Mouse (Mus musculus) kidney, postnatal 4 days (tissue): ENCODE results near the gene Pard3b.

Source experiments
- DNase-seq, 2 experiments: peaks; one replicate each; pipeline ENCODE4 v3.0.0; 2021; ENCODE audit warnings: mixed read lengths in 2 of 2

The Pard3b gene

DNA sequence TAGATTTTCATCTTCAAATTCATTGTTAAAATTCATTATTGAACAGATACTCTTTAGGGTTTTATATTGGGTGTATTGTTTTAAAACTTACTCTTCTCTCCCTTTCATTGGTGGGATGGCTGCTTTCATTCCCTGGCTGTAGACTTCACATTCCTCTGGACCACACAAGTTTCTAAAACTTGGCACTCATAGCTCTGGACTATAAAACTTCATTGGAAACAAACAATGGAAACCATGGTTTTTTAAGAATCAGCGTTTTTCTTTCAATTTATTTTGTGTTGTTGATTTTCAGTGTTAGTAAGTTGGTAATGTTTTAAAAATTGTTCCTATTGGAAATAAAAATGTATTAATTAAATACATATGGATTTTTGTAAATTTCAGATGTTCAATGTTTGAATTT is 118.1 kb downstream of the Pard3b start:
- no peak for DNase-seq

DNA sequence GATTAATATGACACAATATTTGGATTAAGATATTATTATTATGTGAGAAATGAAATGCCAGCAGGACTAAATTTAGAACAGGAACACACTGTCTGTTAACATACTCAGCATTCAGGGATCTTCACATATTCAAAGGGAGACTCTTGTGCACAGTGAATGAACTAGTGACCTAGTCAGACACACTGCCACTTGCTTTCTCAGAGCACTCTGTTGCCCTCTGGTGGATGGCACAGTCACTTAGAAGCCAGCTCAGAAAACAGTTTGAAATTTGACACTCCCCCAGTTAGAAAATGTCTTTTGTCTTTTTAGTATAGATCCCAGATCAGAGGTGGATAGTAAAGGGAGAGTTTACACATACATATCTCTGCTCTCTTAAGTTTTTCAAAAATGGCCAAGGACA is 132.6 kb downstream of the Pard3b start:
- peak; percentile 80 to 87 for DNase-seq

DNA sequence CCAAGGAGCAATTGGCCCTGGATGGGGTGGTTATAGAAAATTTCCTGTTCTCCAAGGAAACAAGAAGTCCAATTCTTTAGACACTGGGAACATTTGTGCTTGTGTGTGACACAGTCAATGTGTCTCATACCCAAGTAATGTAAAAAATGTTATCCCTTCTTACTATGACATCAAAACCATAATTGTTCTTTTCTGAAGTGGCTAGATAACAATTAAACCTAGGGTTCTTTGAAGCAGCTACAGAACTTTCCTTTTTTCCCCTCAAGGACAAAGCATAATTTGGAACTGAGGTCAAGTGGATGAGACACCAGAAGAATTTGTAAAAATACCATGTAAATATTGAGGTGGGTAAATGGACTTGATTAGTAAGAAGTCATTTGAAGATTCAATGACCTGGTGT is 140.1 kb downstream of the Pard3b start:
- no peak for DNase-seq

DNA sequence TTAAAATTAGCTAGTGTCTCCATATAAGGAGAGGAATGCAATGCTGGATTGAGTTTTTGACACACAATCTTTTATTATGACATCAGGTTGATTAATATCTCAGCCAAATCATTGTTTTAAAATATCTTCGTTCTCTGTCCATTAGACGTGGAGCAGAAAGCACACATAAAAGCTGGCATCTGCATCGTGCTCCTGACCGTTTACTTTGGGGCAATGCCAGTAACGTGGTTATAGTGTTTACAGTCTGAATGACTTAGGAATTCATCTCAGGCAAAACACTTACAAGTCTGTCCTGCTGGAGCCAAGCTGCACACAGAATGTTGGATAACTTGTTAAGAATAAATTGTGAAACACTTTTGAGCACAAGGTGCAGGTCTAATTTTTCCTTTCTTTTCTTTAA is 141.3 kb downstream of the Pard3b start:
- peak; percentile 26 to 39 for DNase-seq

DNA sequence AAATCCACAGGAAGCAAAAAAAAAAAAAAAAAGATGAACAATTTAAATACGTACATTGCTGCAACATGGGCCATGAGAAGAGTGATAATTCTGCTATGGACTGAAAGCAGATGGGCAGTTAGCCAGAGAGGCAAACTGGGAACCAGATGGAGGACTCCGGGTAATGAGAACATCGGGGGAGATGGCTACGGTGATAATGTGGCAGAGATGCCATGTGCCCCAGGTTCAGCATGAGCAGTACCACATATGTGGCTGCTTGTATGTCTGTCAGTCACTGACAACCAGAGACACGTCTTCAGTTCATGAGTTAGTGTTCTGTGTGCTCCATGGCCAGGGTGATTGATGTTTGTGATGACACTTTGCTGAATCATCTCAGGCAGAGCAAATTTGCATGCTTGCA is 157.7 kb downstream of the Pard3b start:
- DNase-seq: no peak

DNA sequence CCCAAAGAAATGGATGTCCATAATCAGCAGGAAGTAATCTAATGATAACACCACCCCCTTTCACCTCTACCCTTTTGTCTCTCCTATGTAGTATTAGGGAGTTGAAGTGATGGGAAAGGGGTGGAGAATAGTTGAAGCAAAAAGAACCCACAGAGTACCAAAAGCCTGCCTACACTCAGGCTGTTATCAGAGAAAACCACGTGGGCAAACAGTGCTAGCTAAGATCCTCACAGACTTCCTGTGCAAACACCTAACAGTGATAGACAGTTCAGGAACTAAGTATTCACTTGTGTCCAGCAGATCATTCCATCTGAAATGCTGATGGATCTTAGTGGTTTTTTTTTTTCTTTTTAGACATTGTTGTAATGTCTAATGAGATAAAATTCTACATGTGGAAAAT is 181.6 kb downstream of the Pard3b start:
- no peak for DNase-seq

DNA sequence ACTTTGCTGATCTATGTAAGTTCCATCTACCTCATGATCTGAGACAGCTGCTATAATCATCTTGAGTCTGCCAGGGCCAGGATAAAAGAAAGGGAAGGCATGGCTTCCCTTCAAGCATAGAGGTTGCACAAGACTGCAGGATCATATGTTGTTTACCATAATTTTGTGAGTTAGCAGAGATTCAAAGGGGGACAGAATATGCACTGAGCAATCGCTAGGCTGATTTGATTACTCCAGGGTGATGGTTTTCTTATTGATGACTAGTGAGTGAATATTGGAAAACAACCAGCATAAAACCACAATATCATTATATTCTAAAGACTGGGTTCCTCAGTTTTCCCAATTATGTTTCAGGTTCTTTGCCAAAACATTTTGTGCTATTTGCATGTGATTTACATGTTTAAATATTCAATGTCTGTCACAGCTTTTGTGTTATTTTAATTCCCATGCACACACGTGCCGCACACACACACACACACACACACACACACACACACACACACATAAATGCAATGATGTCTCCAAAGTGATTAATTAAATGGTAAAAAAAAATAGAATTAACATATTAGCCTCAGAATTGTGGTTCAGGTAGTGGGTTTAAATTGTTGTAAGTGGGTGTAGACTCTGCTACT is 187.1 kb downstream of the Pard3b start:
- DNase-seq: no peak

DNA sequence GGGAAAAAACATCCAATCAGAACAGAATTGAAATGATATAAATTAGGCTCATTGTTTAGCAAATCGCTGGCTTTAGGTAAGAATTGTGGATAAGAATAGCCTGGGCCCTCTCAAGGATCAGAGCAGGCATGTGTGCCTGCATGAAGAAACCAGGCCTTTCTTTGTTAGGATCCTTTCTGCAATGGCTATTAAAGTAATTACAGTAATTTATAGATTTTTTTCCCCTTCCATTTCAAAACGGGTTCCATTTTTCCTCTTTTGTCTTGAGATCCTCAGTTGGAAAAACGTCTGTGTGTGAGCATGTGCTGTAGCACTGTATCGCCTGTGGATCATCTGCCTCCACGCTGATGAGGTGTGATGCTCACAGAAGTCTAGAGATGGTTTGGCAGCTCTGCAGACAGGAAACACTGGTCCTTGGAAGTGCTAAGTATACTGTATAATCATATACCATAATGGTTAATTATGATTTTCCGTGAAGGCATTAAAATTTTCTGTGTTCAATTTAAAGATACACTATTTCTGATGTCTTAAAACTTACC is 198.5 kb downstream of the Pard3b start:
- no peak for DNase-seq

DNA sequence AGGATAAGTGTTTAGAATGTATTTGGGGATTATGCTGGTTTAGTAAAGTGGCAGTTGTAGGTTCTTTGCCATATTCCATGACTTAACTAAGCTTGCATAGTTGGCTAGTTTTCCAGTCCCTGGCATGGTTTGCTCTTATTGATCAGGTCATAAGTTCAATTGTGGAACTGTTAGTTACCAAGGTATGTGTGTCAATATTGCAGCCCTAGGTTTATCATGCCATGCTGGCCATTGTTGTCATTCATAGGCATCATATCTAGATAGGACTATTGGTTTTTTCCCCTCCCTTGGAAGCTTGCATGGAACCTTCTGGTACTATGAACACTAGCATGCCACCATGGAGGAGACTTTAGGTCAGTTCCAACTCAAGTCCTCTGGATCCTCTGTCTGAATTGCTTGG is 208.0 kb downstream of the Pard3b start:
- DNase-seq: no peak

DNA sequence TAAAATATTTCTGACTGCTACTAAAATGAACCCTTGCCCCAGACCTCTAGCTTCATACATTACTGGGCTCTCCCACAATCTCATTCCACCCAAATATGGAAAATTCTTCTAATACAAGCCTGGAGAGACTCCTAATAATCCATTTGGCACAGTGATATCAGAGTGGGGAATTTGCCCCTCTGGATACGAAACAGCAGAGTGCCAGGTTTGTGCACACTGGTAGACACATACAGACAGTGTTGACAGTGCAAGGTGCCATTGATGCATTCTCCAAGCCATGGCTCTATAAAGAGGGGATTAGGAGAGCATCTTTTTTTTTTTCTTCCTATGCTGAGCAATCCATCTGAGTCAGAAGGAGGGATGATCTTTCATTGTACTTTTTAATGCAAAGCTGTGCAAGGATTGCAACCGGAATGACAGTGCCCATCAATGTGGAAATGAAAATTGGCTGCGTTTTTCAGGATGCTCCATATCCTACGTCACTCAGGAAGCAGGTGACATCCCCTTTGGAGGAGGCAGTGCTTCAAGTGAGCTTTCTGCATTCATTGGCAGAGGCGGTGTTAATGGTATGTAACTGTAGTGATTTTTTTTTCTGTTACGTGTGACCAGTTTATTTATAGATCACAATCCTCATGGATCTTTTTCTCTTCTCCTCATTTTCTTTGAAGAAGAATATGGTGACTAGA is 210.5 kb downstream of the Pard3b start:
- DNase-seq: no peak

DNA sequence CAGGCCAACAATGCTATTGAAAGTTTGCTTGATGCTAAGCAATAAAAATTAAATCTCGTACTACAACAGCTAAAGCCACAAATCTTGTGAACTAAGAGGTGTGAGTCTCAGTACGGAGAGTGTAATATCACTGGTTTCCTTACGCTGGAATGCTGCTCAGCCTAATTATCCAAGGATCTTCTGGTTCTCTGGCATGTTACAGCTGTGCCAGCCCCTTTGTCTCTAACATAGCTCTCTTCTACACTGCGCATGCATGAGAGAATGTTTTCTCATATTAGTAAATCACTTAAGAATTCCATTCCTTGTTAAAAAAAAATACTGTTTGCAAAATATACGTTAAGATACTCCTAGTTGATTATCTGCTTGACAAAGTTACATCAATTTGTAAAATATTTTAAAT is 211.8 kb downstream of the Pard3b start:
- DNase-seq: no peak

DNA sequence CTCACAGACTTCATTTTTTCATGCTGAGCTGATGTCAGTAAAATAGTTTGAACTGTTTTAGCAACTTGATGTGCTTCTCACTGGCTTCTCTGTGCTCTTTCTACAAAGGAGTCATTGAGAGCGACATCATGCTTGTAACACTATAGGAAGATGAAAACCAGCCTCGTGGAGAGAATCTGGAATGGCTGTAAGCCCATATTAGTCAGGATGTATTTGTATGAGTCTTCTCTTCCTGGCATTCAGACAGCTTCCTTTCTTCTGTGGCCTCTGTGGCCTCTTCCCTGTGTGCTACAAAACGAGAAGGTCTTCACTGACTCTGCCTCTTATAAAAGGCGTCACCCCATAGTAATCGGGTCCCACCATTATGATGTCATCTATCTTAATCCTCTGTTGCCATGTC is 212.6 kb downstream of the Pard3b start:
- no peak for DNase-seq

DNA sequence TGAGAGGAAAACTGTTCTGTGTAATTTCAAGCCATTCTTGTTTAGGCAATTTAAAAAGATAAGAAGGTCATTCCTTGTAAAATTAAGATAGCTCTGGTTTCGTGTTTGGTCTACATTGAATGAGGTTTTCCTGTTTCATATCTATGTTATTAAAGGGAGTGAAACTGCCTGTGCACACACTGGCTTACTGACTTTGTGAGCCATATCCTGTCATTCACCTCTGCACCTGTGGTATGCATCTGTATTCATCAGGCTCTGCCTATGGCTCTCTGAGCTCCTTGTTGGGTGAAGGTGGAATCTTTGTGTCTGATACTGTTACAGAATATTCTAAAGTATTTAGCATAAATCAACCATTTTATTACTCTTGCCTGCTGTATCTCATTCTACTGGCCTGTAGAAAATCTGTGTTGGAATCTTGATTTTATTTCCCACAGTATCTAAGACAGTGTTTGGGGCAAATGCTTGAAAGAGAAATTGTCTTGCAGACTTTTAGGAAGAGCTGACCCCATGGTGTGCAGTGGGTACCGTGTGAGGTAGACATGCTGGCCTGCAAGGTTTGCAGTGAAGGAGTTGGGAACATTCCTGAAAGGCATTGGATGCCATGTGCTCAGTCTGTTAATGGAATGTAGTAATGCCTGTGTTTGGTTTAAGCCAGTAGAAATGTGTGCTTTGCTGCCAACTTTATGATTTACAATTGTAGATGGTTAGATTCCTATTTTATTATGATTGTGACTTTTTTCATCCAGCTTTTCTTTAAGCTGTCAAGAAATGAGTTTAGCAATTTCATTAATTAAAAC is 228.9 kb downstream of the Pard3b start:
- DNase-seq: peak; percentile 4 to 7

DNA sequence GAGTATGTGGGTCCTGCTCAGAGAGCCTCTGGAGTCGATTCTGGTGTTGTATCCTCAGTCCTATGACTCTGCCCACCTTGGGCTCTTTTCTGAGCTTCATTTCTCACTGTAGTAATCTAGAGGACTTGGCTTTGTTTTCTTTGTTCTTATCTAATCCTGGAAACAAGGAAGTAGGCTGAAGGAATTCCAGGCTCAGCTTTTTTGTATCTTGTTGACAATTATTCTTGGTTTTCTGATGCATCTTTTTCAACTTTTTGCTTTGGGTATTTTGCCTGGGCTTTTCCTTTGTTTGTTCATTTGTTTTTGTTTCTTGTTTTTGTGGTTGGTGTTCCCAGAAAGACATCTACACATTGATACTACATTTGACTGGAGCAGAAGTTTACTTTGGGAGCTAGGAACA is 236.3 kb downstream of the Pard3b start:
- DNase-seq: no peak

DNA sequence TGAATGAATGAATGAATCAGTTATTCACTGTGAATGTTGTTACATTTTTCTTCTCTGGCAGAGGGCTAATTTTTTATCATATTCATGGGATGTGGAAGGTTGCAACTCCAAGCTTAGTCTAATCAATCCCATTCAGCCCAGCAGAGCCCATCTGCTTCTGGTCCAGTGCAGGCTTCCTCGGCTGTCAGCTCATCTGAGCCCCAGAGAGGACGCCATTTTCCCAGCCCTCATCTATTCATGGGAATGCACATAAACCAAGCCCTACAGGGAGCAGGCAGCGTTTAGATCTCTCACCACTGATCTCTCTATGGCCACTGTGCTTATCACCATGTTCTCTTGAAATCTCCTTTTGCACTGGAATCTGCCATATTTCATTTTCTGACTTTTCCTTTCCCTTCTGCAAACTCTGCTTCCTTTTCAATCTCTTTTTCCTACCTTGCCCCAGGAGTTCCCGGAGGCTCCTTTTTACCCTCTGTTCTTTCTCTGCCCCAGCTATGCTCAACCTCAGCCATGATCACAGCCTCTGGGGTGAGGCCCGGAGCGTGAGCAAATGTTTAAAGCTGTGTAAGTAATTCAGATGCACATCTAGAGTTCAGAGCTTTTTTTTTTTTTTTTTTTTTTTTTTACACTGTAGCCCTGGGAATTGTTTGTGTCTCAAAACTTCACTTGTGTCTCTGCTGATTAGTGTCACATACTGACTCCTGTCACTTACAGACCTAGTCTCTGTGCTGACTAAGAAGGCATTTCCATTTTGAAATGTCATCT is 241.3 kb downstream of the Pard3b start:
- DNase-seq: no peak

DNA sequence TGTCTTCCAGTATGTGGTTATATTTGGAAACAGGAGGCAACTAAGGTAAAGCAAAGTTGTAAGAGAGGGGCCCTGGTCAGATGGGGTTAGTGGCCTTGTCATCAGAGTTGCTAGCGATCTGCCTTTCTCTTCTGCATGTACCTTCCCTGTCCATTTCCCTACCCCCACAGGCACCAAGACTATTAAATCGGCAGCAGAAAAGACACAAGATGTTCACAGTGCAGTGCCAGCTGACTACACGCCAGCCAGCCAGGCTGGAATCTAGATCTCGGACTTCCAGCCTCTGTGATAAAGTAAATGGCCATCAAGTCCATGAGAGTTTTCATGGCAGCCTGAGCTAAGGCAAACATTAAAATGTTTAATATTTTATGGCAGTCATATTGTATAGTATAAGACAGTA is 257.4 kb downstream of the Pard3b start:
- DNase-seq: no peak

DNA sequence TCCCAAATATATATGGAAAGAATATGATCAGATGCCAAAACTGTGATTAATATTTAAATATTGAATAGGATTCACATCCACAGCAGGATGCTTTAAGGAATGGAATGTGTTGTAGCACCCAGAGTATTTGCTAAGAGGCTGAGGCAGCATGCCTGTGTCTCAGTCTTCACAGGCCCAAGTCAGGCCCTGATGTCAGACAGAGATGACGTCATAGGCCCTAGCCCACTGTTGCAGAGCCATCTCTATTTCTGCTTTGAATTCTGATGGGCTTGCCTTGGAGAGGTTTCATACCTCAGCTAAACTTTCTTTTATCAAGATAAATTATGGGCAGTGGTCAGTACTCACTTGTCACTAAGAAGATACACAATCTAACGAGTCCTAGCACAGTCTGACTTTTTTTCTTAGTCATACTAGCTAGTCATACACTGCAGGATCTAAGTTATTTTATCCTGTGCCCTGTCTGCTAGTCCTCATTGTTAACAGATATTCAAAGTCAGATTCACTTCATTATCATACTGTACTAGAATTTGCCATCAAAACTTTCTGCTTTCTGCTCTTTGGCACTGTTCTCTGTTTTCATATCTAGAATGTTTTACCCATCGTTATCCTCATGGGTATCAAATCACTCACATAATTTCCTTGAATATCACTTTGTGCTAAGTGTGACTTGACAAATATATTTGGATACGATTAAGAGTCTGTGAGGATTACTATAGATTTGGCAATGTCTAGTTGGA is 264.8 kb downstream of the Pard3b start:
- no peak for DNase-seq

DNA sequence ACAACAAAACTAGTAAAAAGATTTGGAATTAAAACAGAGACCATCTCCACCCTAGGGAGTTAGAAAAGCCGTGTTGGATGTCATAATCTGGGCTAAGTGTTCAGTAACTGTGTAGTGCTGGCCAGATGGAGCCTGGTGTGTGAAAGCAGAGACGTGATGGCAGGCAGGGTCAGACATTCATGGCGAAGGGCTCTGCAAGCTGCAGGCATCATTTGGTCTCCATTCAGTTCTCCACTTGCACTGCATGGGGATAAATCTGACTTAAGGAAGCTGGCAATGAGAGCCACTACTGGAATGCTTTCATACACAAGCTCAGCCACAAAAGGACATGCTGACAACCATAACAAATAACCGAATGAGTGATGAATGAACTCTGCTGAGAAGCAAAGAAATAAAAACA is 265.4 kb downstream of the Pard3b start:
- DNase-seq: no peak

DNA sequence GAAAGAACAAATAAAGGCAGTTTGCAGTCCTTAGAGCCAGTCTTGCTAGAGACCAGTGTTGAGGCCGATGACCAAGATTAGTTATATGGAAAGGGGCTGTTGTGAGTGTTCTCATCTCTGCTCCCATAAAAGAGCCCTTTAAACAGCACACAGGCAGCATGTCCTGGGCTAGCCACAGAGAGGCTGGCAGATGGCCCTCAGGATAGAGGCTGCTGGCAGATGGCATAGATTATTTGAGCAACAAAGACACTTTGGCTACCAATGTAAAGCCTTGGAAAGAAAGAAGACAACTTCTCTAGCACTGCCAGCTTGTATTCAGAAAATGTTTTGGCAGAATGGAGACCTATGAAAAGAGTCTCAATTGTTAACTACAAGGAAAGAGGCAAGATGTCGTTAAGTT is 274.3 kb downstream of the Pard3b start:
- DNase-seq: no peak

DNA sequence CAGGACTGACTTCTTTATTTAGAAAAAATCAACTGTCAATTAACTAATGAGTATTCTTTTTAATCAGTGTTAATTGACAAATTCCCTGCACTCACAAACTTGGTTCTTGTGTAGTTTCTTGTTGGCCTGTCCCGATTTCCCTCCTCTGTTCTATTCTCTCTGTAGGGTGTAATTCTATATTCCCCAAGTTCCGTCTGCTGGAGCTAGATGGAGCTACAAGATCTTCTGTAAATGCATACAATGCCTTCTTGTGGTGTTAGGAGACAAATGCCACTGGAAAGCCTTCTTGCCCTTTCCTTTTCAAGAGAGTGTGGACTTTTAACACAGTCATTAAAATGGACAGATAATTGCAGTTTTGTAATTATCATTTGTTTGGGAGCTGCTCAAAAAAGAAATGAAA is 286.3 kb downstream of the Pard3b start:
- no peak for DNase-seq

DNA sequence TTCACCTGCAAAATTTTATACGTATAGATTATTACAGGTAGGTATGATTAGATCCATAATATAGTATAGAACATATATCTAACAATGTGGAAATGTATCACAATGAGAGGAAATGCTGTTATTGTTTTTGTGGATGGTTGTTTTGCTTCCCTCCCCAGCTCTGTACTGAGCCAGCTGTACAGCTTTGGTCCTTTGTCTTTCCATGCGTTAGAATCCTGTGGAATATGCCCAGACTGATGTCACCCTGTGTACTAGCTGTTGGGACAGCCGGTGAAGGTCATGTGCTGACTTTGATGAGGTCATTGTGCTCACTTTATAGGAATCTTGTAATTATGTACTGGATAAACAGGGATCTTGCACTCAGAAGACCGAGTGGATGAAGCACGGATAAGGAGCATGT is 286.9 kb downstream of the Pard3b start:
- DNase-seq: no peak

DNA sequence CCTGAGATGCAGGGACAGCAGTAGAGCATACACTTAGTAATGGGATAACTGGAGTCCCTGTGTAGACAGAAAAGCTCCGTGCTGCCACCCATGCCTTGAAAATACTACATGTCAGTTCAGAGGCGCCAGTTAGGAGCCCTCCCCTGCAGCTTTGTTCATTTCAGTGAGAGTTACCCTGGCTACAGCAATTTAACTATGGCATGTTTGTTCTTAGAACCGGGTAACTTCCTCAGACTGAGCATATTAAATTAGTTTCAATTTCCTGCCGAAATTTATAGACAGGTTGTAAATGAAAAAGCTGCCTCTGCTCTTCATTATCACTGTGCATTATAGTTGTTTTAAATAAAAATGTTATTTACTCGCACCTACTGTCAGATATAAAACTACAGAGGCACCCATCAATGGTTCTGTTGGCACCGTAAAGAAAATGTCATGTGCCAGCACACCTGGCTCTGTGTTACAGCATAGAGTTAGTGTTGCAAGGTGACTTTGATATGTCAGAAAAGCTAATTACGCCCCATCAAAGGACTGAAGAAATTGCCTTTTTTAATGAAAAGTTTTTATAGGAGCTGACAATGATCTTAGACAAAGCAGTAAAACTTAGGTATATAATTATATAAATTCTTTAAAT is 289.6 kb downstream of the Pard3b start:
- DNase-seq: no peak
